In the genomic region with DNA sequence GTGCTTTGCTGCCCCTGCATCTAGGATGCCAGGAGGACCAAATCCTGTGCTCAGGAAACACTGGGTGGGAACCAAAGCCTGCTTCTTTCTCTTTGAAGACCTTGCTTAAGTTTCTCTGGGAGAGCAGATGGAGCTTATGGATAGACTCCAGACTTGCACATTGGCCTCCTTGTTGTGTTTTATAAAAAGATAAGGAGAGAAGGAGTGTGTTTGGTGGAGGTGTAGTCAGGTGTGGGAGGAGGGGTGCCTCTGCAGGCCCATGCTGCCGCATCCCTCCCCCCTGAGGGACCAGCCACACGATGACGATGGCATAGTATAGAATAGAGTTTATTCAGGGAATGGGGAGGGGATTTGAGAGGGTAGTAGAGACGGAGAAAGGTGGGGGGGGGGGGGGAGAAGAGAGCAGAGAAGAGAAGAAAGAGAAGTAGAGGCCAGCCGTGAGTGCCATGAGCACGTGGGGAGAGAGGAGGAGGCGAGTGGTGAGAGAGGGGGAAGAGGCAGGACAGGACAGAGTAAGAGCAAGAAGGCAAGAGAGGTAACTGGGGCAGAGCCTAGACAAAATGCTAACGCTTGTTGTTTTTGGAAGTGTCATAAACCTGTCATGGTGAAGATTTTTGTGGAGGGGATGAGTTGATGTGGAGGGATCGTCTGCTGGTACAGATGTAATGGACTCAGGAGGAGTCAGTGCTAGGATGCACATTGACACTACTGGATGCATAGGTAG, we compare ENCODE assay signal across 8 mouse cellular contexts. TPM values are rescaled to one million over a fixed set of nuclear protein-coding genes. Genes with fewer than 3 reads are reported as not detected.
DNase-seq lines count a peak whose midpoint lies in the region; ATAC-seq and TF ChIP-seq lines count a peak whose summit lies in the region.

No protein-coding gene starts in this region.

- intact Hi-C loops in left cerebral cortex, postnatal 10 days (cut with DNase I), result no loop called here

- H3K4me2 ChIP-seq in kidney, embryonic 16.5 days (replicated peaks; ENCODE audit: low read depth, low read length), result peak overlapping the region; percentile 96
- H3K4me2 ChIP-seq in embryonic facial prominence, embryonic 11.5 days (ENCODE audit: low read depth, low read length), result peak overlapping the region; percentile 80
- peak overlapping the region; percentile 87 for H3K4me2 ChIP-seq in hindbrain, postnatal 0 days (ENCODE audit: low read depth, low read length)
- peak overlapping the region; percentile 88 for H3K4me2 ChIP-seq in midbrain, postnatal 0 days (ENCODE audit: low read depth, low read length, poor library complexity, severe bottlenecking)

- TF ChIP-seq CTCF in hindbrain, postnatal 0 days (IDR thresholded peaks at IDR 0.05; ENCODE audit: low read depth), result no peak
- TF ChIP-seq CTCF in midbrain, postnatal 0 days (IDR thresholded peaks at IDR 0.05), result no peak

- peaks cover 25% of the 10 kb centered on the region for H3K4me1 ChIP-seq in kidney, embryonic 16.5 days (ENCODE audit: insufficient read depth, low read length)
- H3K4me1 ChIP-seq in embryonic facial prominence, embryonic 11.5 days (ENCODE audit: control insufficient read depth, insufficient read depth, low read length), result peaks cover 3% of the 10 kb centered on the region
- H3K4me1 ChIP-seq in hindbrain, postnatal 0 days (ENCODE audit: insufficient read depth, low read length), result peaks cover 22% of the 10 kb centered on the region
- peaks cover 17% of the 10 kb centered on the region for H3K4me1 ChIP-seq in midbrain, postnatal 0 days (ENCODE audit: insufficient read depth, low read length)

- peak overlapping the region; percentile 98 for H3K9ac ChIP-seq in kidney, embryonic 16.5 days (replicated peaks; ENCODE audit: low read length)
- peak overlapping the region; percentile 97 for H3K9ac ChIP-seq in embryonic facial prominence, embryonic 11.5 days (replicated peaks; ENCODE audit: low read length)
- peak overlapping the region; percentile 92; the same call in 1 of the 2 replicates for H3K9ac ChIP-seq in hindbrain, postnatal 0 days (replicated peaks; ENCODE audit: low read length)
- no peak overlapping the region; the same call in 1 of the 2 replicates for H3K9ac ChIP-seq in midbrain, postnatal 0 days (replicated peaks; ENCODE audit: low read length, poor library complexity, severe bottlenecking)

- peaks cover 20% of the 10 kb centered on the region for H3K36me3 ChIP-seq in kidney, embryonic 16.5 days (ENCODE audit: insufficient read depth, low read length)
- peaks cover 2% of the 10 kb centered on the region for H3K36me3 ChIP-seq in embryonic facial prominence, embryonic 11.5 days (replicated peaks; ENCODE audit: control insufficient read depth, insufficient read depth, low read depth, low read length)
- H3K36me3 ChIP-seq in hindbrain, postnatal 0 days (ENCODE audit: insufficient read depth, low read length), result peaks cover 6% of the 10 kb centered on the region
- peaks cover 3% of the 10 kb centered on the region; the same call in 1 of the 2 replicates for H3K36me3 ChIP-seq in midbrain, postnatal 0 days (ENCODE audit: insufficient read depth, low read length)

- no peak overlapping the region for H3K27ac ChIP-seq in kidney, embryonic 16.5 days (ENCODE audit: low read length)
- no peak overlapping the region for H3K27ac ChIP-seq in embryonic facial prominence, embryonic 11.5 days (replicated peaks; ENCODE audit: low read depth, low read length)
- H3K27ac ChIP-seq in hindbrain, postnatal 0 days, result no peak overlapping the region
- H3K27ac ChIP-seq in midbrain, postnatal 0 days (ENCODE audit: low read depth, low read length), result no peak overlapping the region

- no peak for DNase-seq in kidney, adult 9 months
- no peak for DNase-seq in embryonic facial prominence, embryonic 11.5 days (ENCODE audit: low spot score)
- DNase-seq in hindbrain, postnatal 0 days (ENCODE audit: low spot score), result no peak
- no peak for DNase-seq in midbrain, postnatal 0 days (ENCODE audit: low spot score)
- DNase-seq in left cerebral cortex, postnatal 10 days (ENCODE audit: extremely low spot score in 1 of 2, low spot score in 2 of 2), result no peak
- DNase-seq in T-cell, adult 2 months (ENCODE audit: low spot score), result no peak
- no peak for DNase-seq in B cell, adult 2 months

- no peaks in the 10 kb centered on the region for H3K27me3 ChIP-seq in kidney, embryonic 16.5 days (ENCODE audit: insufficient read depth, low read length)
- H3K27me3 ChIP-seq in embryonic facial prominence, embryonic 11.5 days (ENCODE audit: control insufficient read depth, insufficient read depth, low read length), result no peaks in the 10 kb centered on the region
- H3K27me3 ChIP-seq in hindbrain, postnatal 0 days (ENCODE audit: insufficient read depth, low read length), result no peaks in the 10 kb centered on the region
- H3K27me3 ChIP-seq in midbrain, postnatal 0 days (ENCODE audit: insufficient read depth, low read length), result no peaks in the 10 kb centered on the region

- no peaks in the 10 kb centered on the region for H3K9me3 ChIP-seq in kidney, embryonic 16.5 days (ENCODE audit: low read length)
- no peaks in the 10 kb centered on the region for H3K9me3 ChIP-seq in embryonic facial prominence, embryonic 11.5 days (replicated peaks; ENCODE audit: control insufficient read depth, low read length)
- H3K9me3 ChIP-seq in hindbrain, postnatal 0 days (ENCODE audit: low read length), result no peaks in the 10 kb centered on the region
- H3K9me3 ChIP-seq in midbrain, postnatal 0 days (ENCODE audit: low read length), result no peaks in the 10 kb centered on the region

- peak overlapping the region; percentile 96 for H3K4me3 ChIP-seq in kidney, embryonic 16.5 days (ENCODE audit: low read length)
- H3K4me3 ChIP-seq in embryonic facial prominence, embryonic 11.5 days (ENCODE audit: low read depth, low read length), result peak overlapping the region; percentile 95
- peak overlapping the region; percentile 76 for H3K4me3 ChIP-seq in hindbrain, postnatal 0 days (ENCODE audit: low read length)
- H3K4me3 ChIP-seq in midbrain, postnatal 0 days (ENCODE audit: low read depth, low read length), result peak overlapping the region; percentile 94

- no peak for ATAC-seq in kidney, embryonic 16.5 days (ENCODE audit: low FRiP score, low TSS enrichment)
- ATAC-seq in embryonic facial prominence, embryonic 11.5 days (replicated peaks; ENCODE audit: insufficient number of reproducible peaks, low FRiP score, low TSS enrichment, low read depth), result no peak
- no peak for ATAC-seq in hindbrain, postnatal 0 days
- no peak for ATAC-seq in midbrain, postnatal 0 days (ENCODE audit: low FRiP score)

- WGBS in kidney, embryonic 16.5 days, result 79% methylated on average over 9 of the region's 9 CpGs
- WGBS in embryonic facial prominence, embryonic 11.5 days, result 87% methylated on average over 9 of the region's 9 CpGs
- WGBS in hindbrain, postnatal 0 days, result 82% methylated on average over 9 of the region's 9 CpGs
- 83% methylated on average over 9 of the region's 9 CpGs for WGBS in midbrain, postnatal 0 days

RNA-seq across cellular contexts. Expression of a gene that starts 0.8 kb away (rescaled TPM):
- polyA plus RNA-seq in kidney, embryonic 16.5 days (2015; fragmentation: Nextera tagmentation; extraction: Ambion mirVana), result 18.4 and 19.8 TPM in 2 replicates
- polyA plus RNA-seq in embryonic facial prominence, embryonic 11.5 days (2014; fragmentation: Nextera tagmentation; extraction: Ambion mirVana), result 14.0 and 15.6 TPM in 2 replicates
- 18.5 and 22.9 TPM in 2 replicates for total RNA-seq in hindbrain, postnatal 0 days (2014; rRNA removed)
- 13.0 and 13.3 TPM in 2 replicates for polyA plus RNA-seq in hindbrain, postnatal 0 days (2015; fragmentation: Nextera tagmentation; extraction: Ambion mirVana)
- total RNA-seq in midbrain, postnatal 0 days (2014; rRNA removed), result 23.5 and 29.6 TPM in 2 replicates
- polyA plus RNA-seq in midbrain, postnatal 0 days (2015; fragmentation: Nextera tagmentation; extraction: Ambion mirVana), result 12.5 and 14.3 TPM in 2 replicates
- total RNA-seq in left cerebral cortex, postnatal 10 days (2021), result 10 to 100 TPM; 18.9 to 19.7 TPM

RNA-seq across cellular contexts. Expression of a gene that starts 13.5 kb away (rescaled TPM):
- polyA plus RNA-seq in kidney, embryonic 16.5 days (2015; fragmentation: Nextera tagmentation; extraction: Ambion mirVana), result 0.15 TPM in 1 of 2 replicates, not detected in the other
- not detected in 2 replicates for polyA plus RNA-seq in embryonic facial prominence, embryonic 11.5 days (2014; fragmentation: Nextera tagmentation; extraction: Ambion mirVana)
- total RNA-seq in hindbrain, postnatal 0 days (2014; rRNA removed), result not detected in 2 replicates
- polyA plus RNA-seq in hindbrain, postnatal 0 days (2015; fragmentation: Nextera tagmentation; extraction: Ambion mirVana), result not detected in 2 replicates
- total RNA-seq in midbrain, postnatal 0 days (2014; rRNA removed), result not detected in 2 replicates
- not detected in 2 replicates for polyA plus RNA-seq in midbrain, postnatal 0 days (2015; fragmentation: Nextera tagmentation; extraction: Ambion mirVana)
- not detected for total RNA-seq in left cerebral cortex, postnatal 10 days (2021)

RNA-seq across cellular contexts. Expression of a gene that starts 14.9 kb away (rescaled TPM):
- polyA plus RNA-seq in kidney, embryonic 16.5 days (2015; fragmentation: Nextera tagmentation; extraction: Ambion mirVana), result 107 and 110 TPM in 2 replicates
- polyA plus RNA-seq in embryonic facial prominence, embryonic 11.5 days (2014; fragmentation: Nextera tagmentation; extraction: Ambion mirVana), result 83.6 and 92.6 TPM in 2 replicates
- total RNA-seq in hindbrain, postnatal 0 days (2014; rRNA removed), result 29.8 and 54.6 TPM in 2 replicates
- polyA plus RNA-seq in hindbrain, postnatal 0 days (2015; fragmentation: Nextera tagmentation; extraction: Ambion mirVana), result 154 and 160 TPM in 2 replicates
- 47.7 and 48.5 TPM in 2 replicates for total RNA-seq in midbrain, postnatal 0 days (2014; rRNA removed)
- polyA plus RNA-seq in midbrain, postnatal 0 days (2015; fragmentation: Nextera tagmentation; extraction: Ambion mirVana), result 169 and 187 TPM in 2 replicates
- 10 to 100 TPM; 43.0 to 51.8 TPM for total RNA-seq in left cerebral cortex, postnatal 10 days (2021)

RNA-seq across cellular contexts. Expression of a gene that starts 53.1 kb away (rescaled TPM):
- polyA plus RNA-seq in kidney, embryonic 16.5 days (2015; fragmentation: Nextera tagmentation; extraction: Ambion mirVana), result not detected in 2 replicates
- polyA plus RNA-seq in embryonic facial prominence, embryonic 11.5 days (2014; fragmentation: Nextera tagmentation; extraction: Ambion mirVana), result not detected in 2 replicates
- total RNA-seq in hindbrain, postnatal 0 days (2014; rRNA removed), result not detected in 2 replicates
- polyA plus RNA-seq in hindbrain, postnatal 0 days (2015; fragmentation: Nextera tagmentation; extraction: Ambion mirVana), result not detected in 2 replicates
- total RNA-seq in midbrain, postnatal 0 days (2014; rRNA removed), result not detected in 2 replicates
- polyA plus RNA-seq in midbrain, postnatal 0 days (2015; fragmentation: Nextera tagmentation; extraction: Ambion mirVana), result not detected in 2 replicates
- total RNA-seq in left cerebral cortex, postnatal 10 days (2021), result not detected
